Mouse (Mus musculus) mature B cell (primary cell): ENCODE results near the gene Baz2a.

Experiments used
- in situ Hi-C: fragments of 300-500 bp; cut with MboI; formaldehyde crosslinking; loops from 2 replicates; pipeline ENCODE4 v1.14.3; 2019

Baz2a gene

GRCm38 (mm10) chr10:128177316-128177715 is 85.9 kb downstream of the Baz2a start:
- in situ Hi-C loops = no loop called here
